Mouse (Mus musculus): ENCODE data around the gene Rab13.

Rab13 gene

DNA sequence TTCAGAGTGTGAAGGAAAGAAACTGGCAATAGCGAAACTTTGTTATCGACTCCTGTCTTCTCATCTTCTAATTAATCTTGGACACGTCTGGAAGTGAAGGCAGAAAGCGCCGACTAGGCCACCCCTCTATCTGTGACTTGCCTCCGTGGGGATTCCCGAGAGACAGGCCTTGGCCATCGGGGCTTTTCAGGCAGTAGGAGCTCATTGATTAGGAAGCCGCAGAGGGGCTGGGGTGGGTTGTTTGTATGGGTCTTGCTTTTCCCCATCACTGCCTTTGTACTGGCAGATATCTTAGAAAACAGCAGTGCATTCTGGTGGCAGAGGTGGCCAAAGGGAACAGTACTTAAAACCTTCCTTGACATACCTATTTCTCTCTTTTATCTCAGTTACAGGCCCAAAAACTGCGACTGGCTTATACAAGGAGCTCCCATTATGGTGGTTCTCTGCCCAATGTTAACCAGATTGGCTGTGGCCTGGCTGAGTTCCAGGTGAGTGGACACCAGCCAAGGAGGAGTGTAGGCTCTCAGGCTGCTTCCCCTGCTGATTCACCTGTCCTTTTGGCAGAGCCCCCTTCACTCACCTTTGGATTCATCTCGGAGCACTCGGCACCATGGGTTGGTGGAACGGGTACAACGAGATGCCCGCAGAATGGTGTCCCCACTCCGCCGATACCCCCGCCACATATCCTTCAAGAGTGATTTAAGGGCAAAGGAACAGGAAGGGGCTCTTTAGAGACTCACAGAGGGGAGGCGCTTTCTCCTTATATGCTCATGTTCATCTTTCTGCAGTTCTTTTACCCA is 43.4 kb downstream of the Rab13 start:
- no peak for DNase-seq (ENCODE audit: low spot score in 2 of 2)

DNA sequence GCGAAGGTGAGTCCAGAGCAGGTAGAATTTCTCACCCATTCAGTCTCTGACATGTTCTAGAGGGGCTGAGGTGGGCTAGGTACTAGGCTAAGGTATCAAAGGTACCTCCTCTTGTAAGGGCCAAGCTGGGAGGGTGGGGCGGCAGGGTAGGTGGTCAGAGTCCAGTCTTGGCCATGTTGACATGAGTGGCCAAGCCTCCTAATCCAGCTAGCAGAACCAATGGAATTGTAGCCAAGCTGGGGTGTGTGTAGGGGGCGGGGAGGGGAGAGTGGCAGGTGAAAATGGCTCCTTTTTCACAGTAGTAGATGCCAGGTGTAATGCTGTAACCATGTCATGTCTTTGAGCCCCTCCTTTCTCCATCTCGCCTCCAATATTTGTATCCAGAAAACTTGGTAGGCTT is 45.0 kb downstream of the Rab13 start:
- no peak for DNase-seq (ENCODE audit: low spot score in 2 of 2)

DNA sequence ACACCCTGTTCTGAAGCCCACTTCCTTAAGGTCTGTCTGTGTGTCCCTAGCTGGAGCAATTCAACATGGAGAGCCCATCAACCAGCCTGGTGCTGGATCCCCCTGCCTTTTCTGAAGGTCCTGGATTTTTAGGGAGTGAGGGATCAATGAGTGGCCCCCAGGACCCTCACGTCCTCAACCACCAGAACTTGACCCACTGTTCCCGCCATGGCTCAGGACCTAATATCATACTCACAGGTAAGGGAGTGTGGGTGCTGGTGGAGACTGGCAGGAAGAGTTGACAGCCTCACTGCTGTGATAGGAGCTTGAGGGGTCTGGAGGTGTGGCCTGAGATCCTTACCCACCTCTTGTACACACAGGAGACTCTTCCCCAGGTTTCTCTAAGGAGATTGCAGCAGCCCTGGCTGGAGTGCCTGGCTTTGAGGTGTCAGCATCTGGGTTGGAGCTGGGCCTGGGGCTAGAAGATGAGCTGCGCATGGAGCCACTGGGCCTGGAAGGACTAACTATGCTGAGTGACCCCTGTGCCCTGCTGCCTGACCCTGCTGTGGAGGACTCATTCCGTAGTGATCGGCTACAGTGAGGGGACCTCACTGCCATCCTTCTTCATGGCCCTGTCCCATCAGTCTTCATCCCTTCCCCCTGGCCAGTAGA is 49.8 kb downstream of the Rab13 start:
- DNase-seq (ENCODE audit: low spot score in 2 of 2), result no peak

DNA sequence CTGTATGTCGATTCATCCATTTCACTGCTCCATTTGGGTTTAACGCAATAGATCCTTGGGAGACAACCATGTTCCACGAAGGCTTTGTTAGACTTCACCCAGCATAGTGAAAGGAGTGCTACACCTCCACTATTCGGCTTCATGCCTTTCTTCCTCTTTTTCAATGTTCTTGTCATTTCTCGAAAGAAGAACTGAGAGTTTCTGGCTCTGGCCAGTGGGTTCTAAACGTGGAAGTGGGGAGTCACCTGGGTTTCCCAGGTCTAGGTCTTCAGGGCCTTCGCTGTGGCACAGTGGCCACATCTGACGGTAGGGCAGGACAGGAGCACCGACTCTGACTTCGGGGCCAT is 51.2 kb downstream of the Rab13 start:
- no peak for DNase-seq (ENCODE audit: low spot score in 2 of 2)

DNA sequence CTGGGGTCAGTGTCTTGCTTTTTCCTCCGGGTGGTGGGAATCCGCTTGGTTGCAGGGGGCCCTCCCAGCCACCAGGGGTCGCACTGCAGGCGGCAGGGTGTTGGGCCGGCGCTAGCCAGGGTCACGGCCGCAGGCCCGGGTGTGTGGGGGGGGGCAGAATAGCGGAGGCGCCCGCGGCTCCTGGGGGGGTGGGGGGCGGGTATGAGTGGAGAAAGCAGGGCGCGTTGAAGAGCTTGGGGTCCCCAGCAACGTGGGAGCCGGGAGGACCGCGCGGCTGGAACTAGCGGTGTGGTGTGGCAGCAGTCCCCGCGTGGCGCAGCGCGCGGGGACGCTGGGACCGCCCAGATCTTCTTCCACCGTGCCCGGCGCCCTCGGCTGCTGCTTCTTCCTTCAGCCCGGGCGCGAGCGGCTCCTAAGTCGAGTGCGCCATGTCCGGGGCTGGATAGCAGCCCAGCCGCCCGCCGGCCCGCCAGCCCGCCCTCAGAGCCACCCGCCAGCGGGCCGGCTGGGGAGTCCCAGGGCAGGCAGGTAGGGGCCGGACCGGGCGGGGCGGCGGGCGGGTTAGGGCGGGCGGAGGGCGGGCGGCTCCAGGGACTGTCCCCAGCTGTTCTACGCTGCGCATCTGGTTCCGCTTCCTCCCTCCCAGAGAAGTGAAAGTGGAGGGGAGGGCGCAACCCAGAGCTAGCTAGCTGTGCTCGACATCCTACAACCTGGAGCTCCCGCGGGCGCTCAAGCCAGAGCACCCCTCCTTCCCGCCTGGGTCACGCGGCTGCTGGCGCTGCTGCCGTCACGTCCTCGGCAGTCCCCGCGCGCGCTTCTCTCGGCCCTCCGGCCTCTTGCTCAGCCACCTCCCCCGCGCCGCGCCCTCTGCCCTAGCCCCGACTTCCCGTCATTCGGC is 51.8 kb downstream of the Rab13 start, which contains the start of gene Dennd4b:
Dennd4b (plus strand) TSS at position 152 of the 898 bp plus-strand sequence.
- DNase-seq (ENCODE audit: low spot score in 2 of 2), result peak; percentile 83 to 89

DNA sequence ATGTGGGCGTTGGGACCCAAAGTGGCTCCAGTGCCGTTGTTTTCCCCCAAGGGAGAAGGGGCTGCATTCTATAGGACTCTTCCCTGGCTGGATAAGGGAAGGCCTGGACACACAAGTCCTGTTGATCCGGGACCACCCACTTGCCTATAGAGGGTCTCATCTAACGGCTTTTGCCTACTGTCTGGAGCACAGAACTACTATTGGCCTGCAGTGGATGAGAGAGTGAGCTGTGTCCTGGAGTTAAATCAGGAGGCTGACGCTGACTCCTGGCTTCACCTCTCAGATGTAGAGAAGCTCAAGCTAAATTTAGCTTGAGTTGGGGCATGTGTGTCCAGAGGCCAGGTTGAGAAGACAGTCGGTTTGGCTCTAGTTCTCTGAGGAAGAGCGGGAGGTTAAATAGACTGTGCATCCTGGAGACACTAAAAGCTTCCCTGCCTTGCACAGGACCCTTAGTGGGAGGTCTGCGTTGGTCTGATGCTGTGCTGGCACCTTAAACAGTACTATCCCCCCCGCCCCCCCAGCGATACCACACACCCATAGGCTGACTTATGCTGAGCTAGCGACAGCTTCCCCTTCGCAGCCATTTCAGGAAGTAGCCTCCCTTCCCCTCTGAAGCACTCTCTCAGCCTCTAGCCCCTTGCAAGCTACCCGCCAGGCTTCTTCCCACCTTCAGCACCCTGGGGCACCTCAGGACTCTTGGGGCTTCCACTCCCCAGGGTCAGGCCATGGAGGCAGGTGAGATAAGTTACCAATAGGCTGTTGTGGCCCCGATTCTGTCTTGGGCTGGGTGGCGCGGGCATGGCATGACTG is 52.6 kb downstream of the Rab13 start:
- DNase-seq (ENCODE audit: low spot score in 2 of 2), result no peak

DNA sequence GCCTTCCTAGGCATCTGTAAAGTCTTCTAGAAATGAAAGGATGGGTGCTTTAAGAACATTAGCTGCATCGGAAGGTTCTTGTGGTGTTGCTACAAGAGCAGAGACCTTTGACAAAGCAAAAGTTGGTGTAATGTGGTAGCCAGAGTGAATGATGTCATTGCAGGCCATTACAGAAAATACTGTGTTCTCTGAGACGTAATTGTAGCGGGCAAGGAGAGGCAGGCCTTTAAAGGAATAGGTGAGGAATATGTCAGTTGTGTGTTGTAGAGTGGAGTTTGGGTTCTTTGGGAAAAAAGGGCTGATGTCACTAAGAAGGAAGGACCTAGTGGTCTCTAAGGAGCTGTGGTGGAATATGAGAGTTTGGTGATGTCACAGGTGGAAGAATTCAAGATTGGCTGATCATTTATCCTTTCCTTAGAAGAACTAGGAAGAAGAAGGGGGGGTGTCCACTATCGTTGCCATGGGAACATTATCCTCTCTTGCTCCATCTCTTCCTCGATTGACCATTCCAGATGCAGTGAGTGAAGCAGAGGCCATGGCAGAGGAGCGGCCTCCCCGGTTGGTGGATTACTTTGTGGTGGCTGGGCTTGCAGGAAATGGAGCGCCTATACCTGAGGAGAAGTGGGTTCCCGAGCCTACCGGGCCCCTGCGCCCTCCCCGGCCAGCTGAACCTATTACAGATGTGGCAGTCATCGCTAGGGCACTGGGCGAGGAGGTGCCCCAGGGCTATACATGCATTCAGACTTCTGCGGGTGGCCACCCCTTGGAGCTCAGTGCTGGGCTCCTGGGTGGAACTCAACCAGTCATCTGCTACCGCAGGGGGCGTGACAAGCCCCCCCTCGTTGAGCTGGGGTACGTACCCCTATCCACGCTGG is 53.6 kb downstream of the Rab13 start:
- no peak for DNase-seq (ENCODE audit: low spot score in 2 of 2)

DNA sequence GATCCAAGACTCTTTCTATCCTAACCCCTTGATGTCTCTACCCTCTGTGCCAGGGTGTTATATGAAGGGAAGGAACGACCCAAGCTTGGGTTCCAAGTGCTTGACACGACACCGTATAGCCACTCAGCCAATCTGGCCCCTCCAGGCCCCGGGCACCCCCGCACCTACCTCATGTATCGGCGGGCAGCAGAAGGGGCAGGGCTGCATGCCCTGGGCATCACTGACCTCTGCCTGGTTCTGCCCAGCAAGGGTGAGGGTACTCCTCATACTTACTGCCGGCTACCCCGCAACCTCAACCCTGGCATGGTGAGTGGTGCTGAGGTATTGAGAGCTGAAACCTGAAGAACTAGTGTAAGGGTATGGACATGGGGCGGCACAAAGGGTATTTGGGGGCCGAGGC is 54.7 kb downstream of the Rab13 start:
- DNase-seq (ENCODE audit: low spot score in 2 of 2), result no peak

DNA sequence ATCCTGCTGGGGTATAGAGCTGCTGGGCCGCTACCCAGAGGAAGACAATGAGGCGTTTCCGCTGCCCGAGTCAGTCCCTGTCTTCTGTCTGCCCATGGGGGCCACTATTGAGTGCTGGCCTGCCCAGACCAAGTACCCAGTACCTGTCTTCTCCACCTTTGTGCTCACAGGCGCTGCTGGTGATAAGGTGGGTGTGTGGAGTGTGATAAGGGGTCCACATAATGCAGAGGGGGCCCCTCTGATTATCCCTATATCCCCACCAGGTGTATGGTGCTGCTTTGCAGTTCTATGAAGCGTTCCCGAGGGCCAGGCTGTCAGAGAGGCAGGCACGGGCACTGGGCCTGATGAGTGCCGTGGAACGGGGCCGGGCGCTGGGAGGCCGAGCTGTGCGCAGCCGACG is 55.5 kb downstream of the Rab13 start:
- DNase-seq (ENCODE audit: low spot score in 2 of 2), result no peak

DNA sequence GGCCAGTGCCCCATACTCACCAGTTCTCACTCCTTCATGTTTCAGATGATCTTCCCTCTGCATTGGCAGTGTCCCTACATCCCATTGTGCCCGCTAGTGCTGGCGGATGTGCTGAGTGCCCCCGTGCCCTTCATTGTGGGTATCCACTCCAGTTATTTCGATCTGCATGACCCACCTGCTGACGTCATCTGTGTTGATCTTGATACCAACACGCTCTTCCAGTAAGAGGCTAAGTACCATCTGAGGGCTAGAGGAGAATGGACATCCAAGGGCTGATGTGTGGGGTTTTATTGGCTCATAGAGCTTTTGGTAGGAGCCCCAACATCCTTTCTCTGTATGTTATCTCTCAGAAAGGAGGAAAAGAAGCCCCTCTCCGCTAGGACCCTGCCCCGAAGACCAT is 57.3 kb downstream of the Rab13 start:
- no peak for DNase-seq (ENCODE audit: low spot score in 2 of 2)

DNA sequence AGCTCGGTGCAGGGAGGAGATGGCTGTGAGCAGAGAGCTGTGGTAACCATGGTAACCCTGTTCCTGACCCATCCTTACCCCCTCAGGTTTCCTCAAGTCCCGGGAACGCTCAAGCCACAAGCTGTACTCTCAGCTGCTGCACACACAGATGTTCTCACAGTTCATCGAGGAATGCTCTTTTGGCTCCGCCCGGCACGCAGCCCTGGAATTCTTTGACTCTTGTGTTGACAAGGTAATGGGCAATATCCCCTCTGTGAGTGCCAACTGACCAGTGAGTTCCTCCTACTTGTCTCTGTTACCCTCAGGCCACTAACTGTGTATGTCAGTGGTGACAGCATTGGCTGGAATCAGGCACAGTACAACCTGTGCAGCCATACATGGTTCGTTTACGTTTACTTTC is 58.7 kb downstream of the Rab13 start:
- DNase-seq (ENCODE audit: low spot score in 2 of 2), result no peak

DNA sequence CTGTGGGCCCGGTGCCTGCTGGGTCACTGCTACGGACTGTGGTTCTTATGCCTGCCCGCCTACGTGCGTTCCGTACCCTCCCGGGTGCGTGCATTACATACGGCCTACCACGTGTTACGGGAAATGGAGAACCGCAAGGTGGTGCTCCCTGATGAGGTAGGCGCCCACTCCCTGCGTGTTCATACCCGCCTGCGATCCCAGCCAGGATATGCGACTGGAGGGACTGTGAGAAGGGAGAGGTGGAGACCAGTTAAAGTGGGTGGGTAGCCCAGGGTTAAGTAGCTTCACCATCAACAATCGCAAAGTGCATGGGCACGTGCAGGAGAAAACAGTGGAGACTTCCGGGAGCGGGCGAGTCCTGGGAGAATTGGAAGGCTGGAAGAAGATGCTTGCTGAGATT is 60.4 kb downstream of the Rab13 start:
- no peak for DNase-seq (ENCODE audit: low spot score in 2 of 2)

DNA sequence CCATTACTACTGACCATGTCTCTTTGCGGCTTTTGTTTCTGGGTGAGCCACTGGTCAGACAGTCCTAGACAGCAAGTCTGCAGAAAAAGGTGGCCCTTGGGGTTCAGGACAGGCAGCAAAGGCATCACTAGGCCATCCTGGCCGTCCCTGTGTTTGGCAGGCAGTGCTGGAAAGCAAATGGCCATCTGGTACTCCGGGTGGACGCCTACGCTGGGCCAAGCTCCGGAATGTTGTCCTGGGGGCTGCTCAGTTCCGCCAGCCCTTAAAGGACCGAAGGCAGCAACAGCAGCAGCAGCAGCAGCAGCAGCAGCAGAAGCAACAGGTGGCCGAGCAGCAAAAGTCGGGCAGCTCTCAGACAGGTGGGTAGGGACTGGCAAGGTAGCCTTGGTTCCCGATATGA is 61.8 kb downstream of the Rab13 start:
- DNase-seq (ENCODE audit: low spot score in 2 of 2), result no peak

Data from urinary bladder, postnatal 36 days (tissue).